Mouse (Mus musculus): ENCODE measurements at regions not wholly inside any gene's neighbourhood (a gene's known extent, or its start where the extent isn't known, plus 50 kb on each side); places are given as distances from the start of the nearest gene placed in this dataset.

DNA sequence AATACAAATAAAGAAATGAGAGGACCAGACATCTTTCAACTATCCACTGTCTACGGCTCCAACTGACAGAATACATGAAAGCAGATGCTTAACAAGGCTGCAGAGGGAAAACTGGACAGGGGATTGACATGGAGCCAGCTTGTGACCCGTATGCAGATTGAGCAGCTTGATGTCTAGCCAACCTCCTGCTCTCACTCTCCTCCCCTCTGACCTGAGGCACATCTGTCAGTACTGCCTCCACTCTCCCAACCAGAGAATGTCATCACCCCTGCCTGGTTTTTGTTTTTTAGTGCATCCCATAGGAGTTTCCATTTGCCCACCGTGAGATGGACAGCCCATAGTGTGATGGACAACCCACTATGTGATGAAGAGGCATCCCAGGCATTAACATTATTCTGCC lies 252.2 kb downstream of the S1pr1 start:
- TF ChIP-seq CTCF (IDR thresholded peaks at IDR 0.05; ENCODE audit: insufficient read depth, low read depth, low read length) (no peak), POLR2A (IDR thresholded peaks at IDR 0.05; ENCODE audit: insufficient read depth, low read depth, low read length) (no peak)

All from olfactory bulb, adult 2 months (tissue).